Mouse (Mus musculus) ES-E14 (cell line): ENCODE results near the gene Ccdc182.

ENCODE experiments used
- CHD2 ChIP-seq: IDR thresholded peaks from 2 replicates; pipeline ENCODE4 v1.6.1; 2014; ENCODE audit warnings: mild to moderate bottlenecking, low read depth, low read length, inconsistent platforms
- HCFC1 ChIP-seq: IDR thresholded peaks from 2 replicates; pipeline ENCODE4 v1.6.1; 2012; ENCODE audit warnings: low read length, inconsistent platforms, borderline replicate concordance; ENCODE audit not compliant: insufficient read depth
- MAFK ChIP-seq: IDR thresholded peaks from 2 replicates; pipeline ENCODE4 v1.6.1; 2014; ENCODE audit warnings: mild to moderate bottlenecking, low read depth, low read length, inconsistent platforms; ENCODE audit not compliant: insufficient read depth
- ZC3H11A ChIP-seq: IDR thresholded peaks from 2 replicates; pipeline ENCODE4 v1.6.1; 2012; ENCODE audit warnings: low read depth, mild to moderate bottlenecking, inconsistent platforms, low read length, borderline replicate concordance
- ZNF384 ChIP-seq: IDR thresholded peaks from 2 replicates; pipeline ENCODE4 v1.6.1; 2012; ENCODE audit warnings: low read depth, low read length, inconsistent platforms

GRCm38 (mm10) chr11:88311606-88312005, 17.7 kb downstream of the Ccdc182 start:
- TF ChIP-seq HCFC1 (no peak), MAFK (no peak), CHD2 (no peak), ZC3H11A (no peak), ZNF384 (no peak)
